Mouse (Mus musculus): Measurements from ENCODE around the gene Ms4a4b.

DNA sequence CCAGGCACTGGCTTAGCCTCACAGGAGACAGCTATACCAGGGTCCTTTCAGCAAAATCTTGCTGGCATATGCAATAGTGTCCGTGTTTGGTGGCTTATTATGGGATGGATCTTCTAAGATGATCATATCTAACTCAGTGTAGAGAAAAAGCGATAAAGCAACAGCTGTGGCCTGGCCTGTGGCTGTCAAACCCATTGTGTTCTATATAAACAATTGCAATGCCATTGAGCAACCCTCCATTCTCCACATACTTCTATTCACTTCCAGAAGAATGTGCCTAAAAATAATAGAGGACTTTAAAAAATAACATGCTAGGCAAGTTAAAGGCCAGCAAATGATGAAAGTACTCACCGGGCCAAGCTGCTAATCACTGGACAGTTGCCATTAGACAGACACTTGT lies 27.8 kb upstream of the Ms4a4b start:
- TF ChIP-seq ZNF384 (IDR thresholded peaks at IDR 0.05; ENCODE audit: low read depth, low read length), result no peak
- no peak for TF ChIP-seq CHD2 (IDR thresholded peaks at IDR 0.05; ENCODE audit: low read depth, low read length)
- no peak for TF ChIP-seq ZC3H11A (IDR thresholded peaks at IDR 0.05; ENCODE audit: borderline replicate concordance, low read depth, low read length)
- TF ChIP-seq HCFC1 (IDR thresholded peaks at IDR 0.05; ENCODE audit: borderline replicate concordance, insufficient read depth, low read length), result no peak
- no peak for TF ChIP-seq MAFK (IDR thresholded peaks at IDR 0.05; ENCODE audit: insufficient read depth, low read depth, low read length)
